Mouse (Mus musculus): ENCODE measurements around the gene Zfp768. TPM values are rescaled to one million over a fixed set of nuclear protein-coding genes. Genes with fewer than 3 reads are reported as not detected.
"Not testable (repeated sequence)": the region's sequence is repeated elsewhere in the genome, so short reads cannot be mapped to it uniquely, and the experiment has no call there.

The Zfp768 gene
- polyA plus RNA-seq, 1 experiment, result 21.2 TPM

- WGBS, result 83% methylated on average over 5 of the region's 5 CpGs
- no peak overlapping the region for H3K4me3 ChIP-seq (replicated peaks; ENCODE audit: insufficient read depth, low read depth, low read length)
- no peaks in the 10 kb centered on the region for H3K27me3 ChIP-seq (ENCODE audit: control insufficient read depth, insufficient read depth, low read length)
- no peaks in the 10 kb centered on the region for H3K4me1 ChIP-seq (ENCODE audit: control insufficient read depth, insufficient read depth, low read length)
- TF ChIP-seq POLR2A (IDR thresholded peaks at IDR 0.05; ENCODE audit: borderline replicate concordance, insufficient read depth, low read length), result no peak
- no peak for TF ChIP-seq CTCF (IDR thresholded peaks at IDR 0.05; ENCODE audit: borderline replicate concordance, insufficient read depth, low read depth, low read length)
- H3K27ac ChIP-seq (ENCODE audit: insufficient read depth, low read length), result no peak overlapping the region
- no peak for DNase-seq
These were observed 6.0 kb upstream of the Zfp768 start for GRCm38 (mm10) chr7:127351230-127352004.

GRCm38 (mm10) chr7:127346676-127347075 lies 1.3 kb upstream of the Zfp768 start:
- WGBS, result 14% methylated on average over 8 of the region's 8 CpGs
- H3K4me1 ChIP-seq (ENCODE audit: control insufficient read depth, insufficient read depth, low read length), result peaks cover 3% of the 10 kb centered on the region
- H3K27ac ChIP-seq (ENCODE audit: insufficient read depth, low read length), result no peak overlapping the region
- peak; percentile 27 to 37 for DNase-seq
- no peak for TF ChIP-seq POLR2A (IDR thresholded peaks at IDR 0.05; ENCODE audit: borderline replicate concordance, insufficient read depth, low read length)
- no peak overlapping the region for H3K4me3 ChIP-seq (replicated peaks; ENCODE audit: insufficient read depth, low read depth, low read length)
- H3K27me3 ChIP-seq (ENCODE audit: control insufficient read depth, insufficient read depth, low read length), result no peaks in the 10 kb centered on the region

GRCm38 (mm10) chr7:127345092-127345491 lies 297 bp downstream of the Zfp768 start:
- H3K27ac ChIP-seq (ENCODE audit: insufficient read depth, low read length), result peak overlapping the region; percentile 90
- H3K4me1 ChIP-seq (ENCODE audit: control insufficient read depth, insufficient read depth, low read length), result peaks cover 3% of the 10 kb centered on the region
- WGBS, result 2% methylated on average over 40 of the region's 42 CpGs
- peak overlapping the region; percentile 96 for H3K4me3 ChIP-seq (replicated peaks; ENCODE audit: insufficient read depth, low read depth, low read length)
- DNase-seq, result no peak
- 0 out of 2 replicates have a peak, but pooled peaks have one; percentile 33 for TF ChIP-seq POLR2A (IDR thresholded peaks at IDR 0.05; ENCODE audit: borderline replicate concordance, insufficient read depth, low read length)
- no peak for TF ChIP-seq CTCF (IDR thresholded peaks at IDR 0.05; ENCODE audit: borderline replicate concordance, insufficient read depth, low read depth, low read length)
- no peaks in the 10 kb centered on the region for H3K27me3 ChIP-seq (ENCODE audit: control insufficient read depth, insufficient read depth, low read length)

- peak; percentile 17 to 26 for DNase-seq
- no peak for TF ChIP-seq CTCF (IDR thresholded peaks at IDR 0.05; ENCODE audit: borderline replicate concordance, insufficient read depth, low read depth, low read length)
- no peak for TF ChIP-seq POLR2A (IDR thresholded peaks at IDR 0.05; ENCODE audit: borderline replicate concordance, insufficient read depth, low read length)
- peaks cover 3% of the 10 kb centered on the region for H3K4me1 ChIP-seq (ENCODE audit: control insufficient read depth, insufficient read depth, low read length)
- H3K4me3 ChIP-seq (replicated peaks; ENCODE audit: insufficient read depth, low read depth, low read length), result peak overlapping the region; percentile 96
- WGBS, result 68% methylated on average over 8 of the region's 8 CpGs
- H3K27ac ChIP-seq (ENCODE audit: insufficient read depth, low read length), result no peak overlapping the region
- H3K27me3 ChIP-seq (ENCODE audit: control insufficient read depth, insufficient read depth, low read length), result no peaks in the 10 kb centered on the region
These were observed 1.0 kb downstream of the Zfp768 start for GRCm38 (mm10) chr7:127344371-127344770.

- Histone ChIP-seq H3K27me3 (ENCODE audit: control insufficient read depth, insufficient read depth, low read length) (no peaks in the 10 kb centered on the region), H3K27ac (ENCODE audit: insufficient read depth, low read length) (no peak overlapping the region), H3K4me3 (replicated peaks; ENCODE audit: insufficient read depth, low read depth, low read length) (no peak overlapping the region), H3K4me1 (ENCODE audit: control insufficient read depth, insufficient read depth, low read length) (peaks cover 3% of the 10 kb centered on the region)
- no peak for TF ChIP-seq CTCF (IDR thresholded peaks at IDR 0.05; ENCODE audit: borderline replicate concordance, insufficient read depth, low read depth, low read length)
- no peak for TF ChIP-seq POLR2A (IDR thresholded peaks at IDR 0.05; ENCODE audit: borderline replicate concordance, insufficient read depth, low read length)
- WGBS, result 89% methylated on average over 38 of the region's 38 CpGs
- peak; percentile 20 to 21 for DNase-seq
These were observed 1.9 kb downstream of the Zfp768 start for GRCm38 (mm10) chr7:127343351-127344019.

GRCm38 (mm10) chr7:127342888-127343287 lies 2.5 kb downstream of the Zfp768 start:
- Histone ChIP-seq H3K27ac (ENCODE audit: insufficient read depth, low read length) (no peak overlapping the region), H3K27me3 (ENCODE audit: control insufficient read depth, insufficient read depth, low read length) (no peaks in the 10 kb centered on the region), H3K4me3 (replicated peaks; ENCODE audit: insufficient read depth, low read depth, low read length) (no peak overlapping the region), H3K4me1 (ENCODE audit: control insufficient read depth, insufficient read depth, low read length) (peaks cover 3% of the 10 kb centered on the region)
- no peak for DNase-seq
- no peak for TF ChIP-seq CTCF (IDR thresholded peaks at IDR 0.05; ENCODE audit: borderline replicate concordance, insufficient read depth, low read depth, low read length)
- TF ChIP-seq POLR2A (IDR thresholded peaks at IDR 0.05; ENCODE audit: borderline replicate concordance, insufficient read depth, low read length), result no peak
- 92% methylated on average over 7 of the region's 7 CpGs for WGBS

GRCm38 (mm10) chr7:127342332-127342731 lies 3.1 kb downstream of the Zfp768 start:
- H3K27ac ChIP-seq (ENCODE audit: insufficient read depth, low read length), result no peak overlapping the region
- no peak for DNase-seq
- no peak for TF ChIP-seq POLR2A (IDR thresholded peaks at IDR 0.05; ENCODE audit: borderline replicate concordance, insufficient read depth, low read length)
- peak; percentile 39; the same call in 1 of the 2 replicates for TF ChIP-seq CTCF (IDR thresholded peaks at IDR 0.05; ENCODE audit: borderline replicate concordance, insufficient read depth, low read depth, low read length)
- no peaks in the 10 kb centered on the region for H3K27me3 ChIP-seq (ENCODE audit: control insufficient read depth, insufficient read depth, low read length)
- 59% methylated on average over 4 of the region's 4 CpGs for WGBS
- H3K4me1 ChIP-seq (ENCODE audit: control insufficient read depth, insufficient read depth, low read length), result peaks cover 3% of the 10 kb centered on the region
- no peak overlapping the region for H3K4me3 ChIP-seq (replicated peaks; ENCODE audit: insufficient read depth, low read depth, low read length)

GRCm38 (mm10) chr7:127341861-127342260 lies 3.5 kb downstream of the Zfp768 start:
- H3K27me3 ChIP-seq (ENCODE audit: control insufficient read depth, insufficient read depth, low read length), result not testable (repeated sequence)
- 92% methylated on average over 6 of the region's 6 CpGs for WGBS

More at GRCm38 (mm10) chr7:127341861-127342260, 3.5 kb downstream of the Zfp768 start:
- not testable (repeated sequence) for DNase-seq; H3K4me1 ChIP-seq (ENCODE audit: control insufficient read depth, insufficient read depth, low read length); H3K4me3 ChIP-seq (replicated peaks; ENCODE audit: insufficient read depth, low read depth, low read length); H3K27ac ChIP-seq (ENCODE audit: insufficient read depth, low read length)
